Mouse (Mus musculus) midbrain, embryonic 16.5 days (tissue): ENCODE results near the gene Hip1. TPM values are rescaled to one million over a fixed set of nuclear protein-coding genes. Genes with fewer than 3 reads are reported as not detected.

Experiments used
- ATAC-seq: fragments of 200-750 bp; cut with Nextera tagmentation; 2 replicates; pipeline ENCODE4 v1.8.0; 2017; ENCODE audit warnings: moderate TSS enrichment
- H3K27ac ChIP-seq: fragments of 300-500 bp; sonication (generic); 2 replicates; pipeline ENCODE4 v1.5.1; 2014; ENCODE audit warnings: mild to moderate bottlenecking, low read length, mixed read lengths
- H3K27me3 ChIP-seq: fragments of 300-500 bp; sonication (generic); 2 replicates; pipeline ENCODE4 v1.6.1; 2014; ENCODE audit warnings: low read depth, low read length, mixed read lengths; ENCODE audit not compliant: control insufficient read depth, insufficient read depth
- H3K36me3 ChIP-seq: fragments of 300-500 bp; sonication (generic); 2 replicates; pipeline ENCODE4 v1.6.1; 2014; ENCODE audit warnings: mild to moderate bottlenecking, low read length, moderate library complexity, mixed read lengths; ENCODE audit not compliant: control insufficient read depth, insufficient read depth
- H3K4me1 ChIP-seq: fragments of 300-500 bp; sonication (generic); 2 replicates; pipeline ENCODE4 v1.6.1; 2014; ENCODE audit warnings: mild to moderate bottlenecking, low read length, mixed read lengths; ENCODE audit not compliant: control insufficient read depth, insufficient read depth
- H3K4me2 ChIP-seq: fragments of 300-500 bp; sonication (generic); 2 replicates; pipeline ENCODE4 v1.6.1; 2014; ENCODE audit warnings: mild to moderate bottlenecking, low read length, mixed read lengths
- H3K4me3 ChIP-seq: fragments of 300-500 bp; sonication (generic); 2 replicates; pipeline ENCODE4 v1.5.1; 2014; ENCODE audit warnings: low read depth, mild to moderate bottlenecking, low read length, moderate library complexity, mixed read lengths
- H3K9ac ChIP-seq: fragments of 300-500 bp; sonication (generic); 2 replicates; pipeline ENCODE4 v1.6.1; 2014; ENCODE audit warnings: low read depth, low read length, mixed read lengths
- H3K9me3 ChIP-seq: fragments of 300-500 bp; sonication (generic); replicated peaks from 2 replicates; pipeline ENCODE4 v1.6.1; 2014; ENCODE audit warnings: mild to moderate bottlenecking, low read length, mixed read lengths; ENCODE audit not compliant: control insufficient read depth, poor library complexity, severe bottlenecking
- WGBS: fragments of 180-500 bp; shearing (Covaris S2); extraction: QIAGEN DNeasy Blood & Tissue Kit; methylation state at CpG from one replicate; pipeline ENCODE4 v1.1.7; 2014; 5-methylcytosine and 5-hydroxymethylcytosine counted together
- polyA plus RNA-seq: library from polyadenylated mRNA; unstranded; fragments of >200 nt; fragmentation: Nextera tagmentation; extraction: Ambion mirVana; gene quantifications from 2 replicates; pipeline ENCODE4 v1.2.1, GENCODE M21; 2015

The Hip1 gene
- polyA plus RNA-seq, 1 experiment from 2014 or later = 39.7 TPM

GRCm38 (mm10) chr5:135524087-135524486 is 20.8 kb downstream of the Hip1 start:
- no peaks in the 10 kb centered on the region for H3K27me3 ChIP-seq
- ATAC-seq = no peak
- no peak overlapping the region for H3K4me2 ChIP-seq
- H3K4me3 ChIP-seq = no peak overlapping the region
- WGBS = 94% methylated on average over 2 of the region's 2 CpGs
- no peaks in the 10 kb centered on the region for H3K36me3 ChIP-seq
- H3K27ac ChIP-seq = no peak overlapping the region
- H3K9ac ChIP-seq = no peak overlapping the region
- no peaks in the 10 kb centered on the region for H3K4me1 ChIP-seq
- no peaks in the 10 kb centered on the region for H3K9me3 ChIP-seq

DNA sequence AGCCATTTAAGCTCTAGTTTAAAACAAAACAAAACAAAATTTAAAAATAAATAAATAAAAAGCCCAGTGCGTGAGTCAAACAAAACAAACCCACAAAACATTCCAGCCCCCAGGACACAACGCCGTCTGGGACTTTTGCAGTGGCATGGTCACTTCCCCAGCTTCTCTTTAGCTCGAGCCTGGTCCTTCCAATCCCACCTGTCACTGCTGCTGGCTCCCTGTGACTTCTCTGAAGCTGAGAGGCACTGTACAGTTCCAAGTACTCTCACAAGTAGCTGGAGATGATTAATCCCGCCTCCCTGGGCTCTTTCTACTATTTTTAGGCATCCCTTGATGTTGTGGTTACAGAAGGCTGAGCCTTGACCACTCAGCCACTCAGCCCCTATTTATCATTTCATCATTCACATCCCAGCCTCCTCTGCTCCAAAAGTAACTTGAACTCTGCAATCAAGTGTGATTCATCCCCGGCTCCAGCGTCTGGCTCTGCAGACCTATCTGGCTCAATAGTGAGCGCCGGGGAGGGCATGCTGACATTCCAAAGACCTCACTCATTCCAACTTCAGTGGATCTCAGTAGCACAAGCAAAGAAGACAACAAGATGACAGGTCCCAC is 22.7 kb downstream of the Hip1 start:
- Histone ChIP-seq H3K9ac (no peak overlapping the region), H3K4me1 (no peaks in the 10 kb centered on the region), H3K36me3 (no peaks in the 10 kb centered on the region), H3K27ac (no peak overlapping the region), H3K4me2 (no peak overlapping the region), H3K9me3 (no peaks in the 10 kb centered on the region), H3K27me3 (no peaks in the 10 kb centered on the region), H3K4me3 (no peak overlapping the region)
- ATAC-seq = no peak
- 91% methylated on average over 9 of the region's 9 CpGs for WGBS

- Histone ChIP-seq H3K4me2 (no peak overlapping the region), H3K9me3 (0 out of 2 replicates have a peak, but pooled peaks cover 3% of the 10 kb centered on the region), H3K27ac (no peak overlapping the region), H3K36me3 (no peaks in the 10 kb centered on the region), H3K27me3 (no peaks in the 10 kb centered on the region), H3K4me3 (no peak overlapping the region), H3K4me1 (no peaks in the 10 kb centered on the region), H3K9ac (no peak overlapping the region)
- ATAC-seq = no peak
- 85% methylated on average over 5 of the region's 5 CpGs for WGBS
Measured at GRCm38 (mm10) chr5:135517348-135517883, 27.5 kb downstream of the Hip1 start.

- Histone ChIP-seq H3K27me3 (no peaks in the 10 kb centered on the region), H3K4me2 (no peak overlapping the region), H3K9me3 (0 out of 2 replicates have a peak, but pooled peaks cover 3% of the 10 kb centered on the region), H3K4me3 (no peak overlapping the region), H3K27ac (no peak overlapping the region), H3K9ac (no peak overlapping the region), H3K36me3 (no peaks in the 10 kb centered on the region), H3K4me1 (no peaks in the 10 kb centered on the region)
- WGBS = 48% methylated on average over 4 of the region's 4 CpGs
- no peak for ATAC-seq
Measured at GRCm38 (mm10) chr5:135513131-135513530, 31.8 kb downstream of the Hip1 start.

DNA sequence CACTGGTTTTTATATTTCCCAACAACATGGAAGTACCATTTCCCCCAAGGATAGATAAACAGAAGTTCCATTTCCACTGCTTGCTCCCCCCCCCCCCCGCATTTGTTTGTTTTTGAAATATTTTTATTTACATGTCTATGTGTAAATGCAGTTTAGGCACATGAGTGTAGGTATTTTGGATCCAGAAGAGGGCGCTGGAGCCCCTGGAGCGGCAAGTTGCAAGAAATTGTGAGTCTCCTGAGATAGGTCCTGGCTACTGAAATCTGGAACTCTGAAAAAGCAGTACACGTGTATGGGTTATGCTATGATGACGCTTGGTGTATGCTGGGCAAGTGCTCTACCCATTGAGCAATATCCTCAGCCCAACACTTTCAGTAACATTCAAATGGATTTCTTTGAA is 33.8 kb downstream of the Hip1 start:
- WGBS = 63% methylated on average over 5 of the region's 5 CpGs
- no peaks in the 10 kb centered on the region for H3K27me3 ChIP-seq
- no peak overlapping the region for H3K27ac ChIP-seq
- no peak overlapping the region for H3K9ac ChIP-seq
- H3K9me3 ChIP-seq = 0 out of 2 replicates have a peak, but pooled peaks cover 3% of the 10 kb centered on the region
- no peak overlapping the region for H3K4me3 ChIP-seq
- ATAC-seq = no peak
- H3K4me2 ChIP-seq = no peak overlapping the region
- H3K4me1 ChIP-seq = peaks cover 5% of the 10 kb centered on the region
- no peaks in the 10 kb centered on the region for H3K36me3 ChIP-seq

- no peak overlapping the region for H3K9ac ChIP-seq
- H3K4me2 ChIP-seq = no peak overlapping the region
- no peaks in the 10 kb centered on the region for H3K36me3 ChIP-seq
- no peak overlapping the region for H3K4me3 ChIP-seq
- peaks cover 5% of the 10 kb centered on the region for H3K4me1 ChIP-seq
- 85% methylated on average over 3 of the region's 3 CpGs for WGBS
- H3K27ac ChIP-seq = no peak overlapping the region
- ATAC-seq = no peak
- no peaks in the 10 kb centered on the region for H3K9me3 ChIP-seq
- H3K27me3 ChIP-seq = no peaks in the 10 kb centered on the region
Measured at GRCm38 (mm10) chr5:135508284-135508683, 36.6 kb downstream of the Hip1 start.

DNA sequence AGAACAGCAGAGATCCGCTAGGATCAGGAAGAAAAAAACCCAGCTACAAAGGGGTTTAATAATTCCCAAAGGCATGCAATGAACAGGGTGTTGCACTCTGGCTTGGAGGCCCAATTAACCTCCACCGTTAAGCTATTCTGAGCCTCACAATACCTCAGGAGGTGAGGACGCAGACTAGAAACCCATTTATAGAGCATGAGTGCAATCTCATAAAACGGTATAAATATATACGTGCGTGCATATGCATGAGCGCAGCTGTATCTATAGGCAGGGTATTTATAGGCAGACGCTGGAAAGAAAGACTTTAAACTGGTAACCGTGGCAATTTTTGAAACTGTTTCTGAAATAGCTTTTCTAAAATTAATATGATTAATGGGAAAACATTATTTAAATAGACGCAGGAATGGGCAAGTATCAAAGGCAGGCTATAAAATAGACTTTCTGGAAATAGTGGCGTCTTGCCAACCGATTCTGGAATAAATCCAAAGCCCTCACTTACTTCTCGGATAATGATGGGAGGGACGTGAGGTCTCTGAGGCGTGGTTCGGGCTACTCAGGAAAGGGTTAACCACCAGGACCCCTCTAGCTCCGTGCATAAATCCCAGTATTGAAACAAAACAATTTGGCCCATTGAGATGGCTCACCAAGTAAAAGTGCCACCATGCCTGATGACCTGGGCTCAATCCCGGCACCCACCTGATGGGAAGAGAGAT is 37.2 kb downstream of the Hip1 start:
- H3K36me3 ChIP-seq = no peaks in the 10 kb centered on the region
- peaks cover 5% of the 10 kb centered on the region for H3K4me1 ChIP-seq
- WGBS = 42% methylated on average over 18 of the region's 18 CpGs
- no peaks in the 10 kb centered on the region for H3K9me3 ChIP-seq
- H3K27ac ChIP-seq = no peak overlapping the region
- no peak overlapping the region for H3K9ac ChIP-seq
- no peak overlapping the region for H3K4me3 ChIP-seq
- H3K27me3 ChIP-seq = no peaks in the 10 kb centered on the region
- no peak for ATAC-seq
- no peak overlapping the region for H3K4me2 ChIP-seq

DNA sequence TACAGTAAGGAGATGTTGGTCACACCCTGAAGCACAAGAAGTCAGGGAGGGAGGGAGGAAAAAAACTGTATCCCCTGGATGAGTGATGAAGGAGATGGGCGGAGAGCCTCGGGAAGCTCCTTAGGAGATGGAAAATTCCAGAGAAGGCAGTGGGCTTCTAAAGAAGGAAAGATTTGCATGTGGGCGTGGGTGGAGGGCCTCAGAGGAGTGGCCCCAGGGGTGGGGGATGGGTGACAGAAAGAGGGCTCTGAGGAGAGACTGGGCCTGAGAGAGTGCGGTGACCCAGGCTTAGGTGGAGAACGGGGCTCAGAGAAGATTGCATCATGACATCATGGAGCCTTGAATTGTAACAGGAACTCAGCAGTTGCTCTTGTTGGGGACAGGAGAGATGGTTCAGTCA is 39.5 kb downstream of the Hip1 start:
- Histone ChIP-seq H3K27me3 (no peaks in the 10 kb centered on the region), H3K4me3 (no peak overlapping the region), H3K4me1 (peaks cover 5% of the 10 kb centered on the region), H3K9ac (no peak overlapping the region), H3K9me3 (no peaks in the 10 kb centered on the region), H3K4me2 (no peak overlapping the region), H3K36me3 (no peaks in the 10 kb centered on the region), H3K27ac (no peak overlapping the region)
- WGBS = 75% methylated on average over 5 of the region's 5 CpGs
- no peak for ATAC-seq

- no peaks in the 10 kb centered on the region for H3K36me3 ChIP-seq
- WGBS = 82% methylated on average over 7 of the region's 7 CpGs
- no peak for ATAC-seq
- H3K4me2 ChIP-seq = no peak overlapping the region
- H3K27ac ChIP-seq = no peak overlapping the region
- no peak overlapping the region for H3K9ac ChIP-seq
- peaks cover 5% of the 10 kb centered on the region for H3K4me1 ChIP-seq
- H3K9me3 ChIP-seq = no peaks in the 10 kb centered on the region
- no peak overlapping the region for H3K4me3 ChIP-seq
- H3K27me3 ChIP-seq = no peaks in the 10 kb centered on the region
Measured at GRCm38 (mm10) chr5:135502931-135503330, 42.0 kb downstream of the Hip1 start.
